Mouse (Mus musculus): ENCODE measurements around the gene Abca4.
A peak's percentile ranks its signal among the peaks of the same experiment; 100 is the strongest.

Abca4 gene

GRCm38 (mm10) chr3:122043799-122044547, at the start of gene Abca4:
Abca4 (plus strand) TSS chr3:122044443.
- DNase-seq = peak; percentile 78

DNA sequence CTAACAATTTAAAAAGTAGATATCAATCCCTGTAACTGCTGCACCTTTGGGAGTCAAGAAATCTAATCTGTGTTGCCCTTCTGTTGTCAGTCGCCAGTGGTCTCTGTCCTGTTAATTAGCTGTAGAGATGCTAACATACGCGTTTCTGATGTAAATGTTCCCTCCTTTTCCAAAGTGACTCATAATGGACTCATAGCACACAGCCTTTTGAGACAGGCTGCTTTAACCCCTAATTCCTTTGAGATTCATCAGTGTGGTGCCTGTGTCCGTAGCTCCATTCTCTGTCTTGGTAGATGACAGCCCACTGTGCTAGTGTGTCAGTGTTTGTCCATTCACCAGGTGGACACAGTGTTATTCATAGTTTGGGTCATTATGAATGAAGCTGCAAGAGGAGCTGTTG, 49.1 kb upstream of the Abca4 start:
- DNase-seq = no peak

DNA sequence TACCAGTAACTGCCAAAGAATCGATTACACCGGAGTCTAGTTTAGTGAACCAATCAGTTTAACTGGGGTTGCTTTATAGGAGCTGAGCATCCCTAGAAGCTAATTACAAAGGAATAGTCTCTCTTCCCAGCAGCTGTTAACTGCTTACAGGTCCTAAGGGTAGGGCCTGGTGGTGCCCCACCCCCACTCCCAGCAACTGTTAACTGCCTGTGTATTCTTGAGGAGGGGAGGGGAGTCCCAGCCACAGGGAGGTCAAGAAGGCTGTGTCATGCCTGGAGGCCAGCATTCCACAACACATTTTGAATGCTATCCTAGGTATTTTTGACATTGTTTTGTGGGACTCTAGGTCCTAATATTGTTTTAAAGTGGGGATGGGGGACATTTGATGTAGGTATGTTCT, 44.3 kb upstream of the Abca4 start:
- no peak for DNase-seq

GRCm38 (mm10) chr3:122001568-122001967, 42.7 kb upstream of the Abca4 start:
- DNase-seq = no peak

- DNase-seq = no peak
These were observed 34.4 kb upstream of the Abca4 start for GRCm38 (mm10) chr3:122009818-122010217.

DNA sequence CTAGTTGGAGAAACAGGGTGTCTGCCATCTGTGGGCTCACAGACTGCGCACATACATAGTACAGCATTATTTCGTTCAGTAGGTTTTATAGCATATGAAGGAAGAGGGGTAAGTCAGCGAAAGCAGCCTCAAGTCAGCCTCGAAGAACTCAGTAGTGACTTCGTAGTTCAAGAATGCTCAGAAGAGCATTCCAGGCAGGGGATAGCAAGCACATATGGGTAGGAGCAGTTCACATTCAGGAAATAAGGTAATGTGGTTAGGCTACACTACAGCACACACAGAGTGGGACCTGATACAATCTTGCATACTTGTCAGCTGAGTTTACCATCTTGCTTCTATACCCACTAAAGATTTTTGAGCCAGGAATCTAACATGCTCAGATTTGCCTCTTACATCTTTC, 34.0 kb upstream of the Abca4 start:
- no peak for DNase-seq

GRCm38 (mm10) chr3:122012464-122012863, 31.8 kb upstream of the Abca4 start:
- DNase-seq = no peak

- no peak for DNase-seq
These were observed 25.8 kb upstream of the Abca4 start for GRCm38 (mm10) chr3:122018421-122018820.

- no peak for DNase-seq
These were observed 25.1 kb upstream of the Abca4 start for GRCm38 (mm10) chr3:122019159-122019558.

DNA sequence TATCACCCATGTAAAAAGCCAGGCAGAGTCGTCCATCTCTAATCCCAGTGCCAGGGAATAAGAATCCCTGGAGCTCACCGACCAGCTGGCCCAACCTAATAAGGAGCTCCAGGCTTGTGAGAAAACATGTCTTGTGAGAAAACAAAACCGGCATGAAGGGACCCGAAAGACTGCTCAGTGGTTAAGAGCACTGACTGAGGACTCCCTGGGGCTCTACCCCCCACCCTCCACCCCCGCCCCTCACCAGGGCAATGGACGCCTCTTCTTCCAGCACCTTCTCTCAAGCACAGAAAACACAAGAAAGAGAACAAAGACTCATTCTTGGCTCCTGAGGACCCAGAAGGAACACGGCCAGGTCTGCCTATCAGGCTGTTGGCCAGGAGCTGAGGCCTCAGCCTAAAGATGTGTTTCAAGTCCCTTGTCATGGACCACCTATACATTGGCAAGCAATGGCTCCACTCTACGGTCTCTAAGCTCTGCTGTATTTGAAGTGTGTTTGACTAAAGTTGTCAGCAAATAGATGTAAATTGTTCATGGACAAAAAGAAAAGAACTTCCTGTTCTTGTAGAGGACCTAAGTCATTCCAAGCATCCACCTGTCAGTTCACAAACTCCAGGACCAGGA, 23.1 kb upstream of the Abca4 start:
- DNase-seq = no peak

DNA sequence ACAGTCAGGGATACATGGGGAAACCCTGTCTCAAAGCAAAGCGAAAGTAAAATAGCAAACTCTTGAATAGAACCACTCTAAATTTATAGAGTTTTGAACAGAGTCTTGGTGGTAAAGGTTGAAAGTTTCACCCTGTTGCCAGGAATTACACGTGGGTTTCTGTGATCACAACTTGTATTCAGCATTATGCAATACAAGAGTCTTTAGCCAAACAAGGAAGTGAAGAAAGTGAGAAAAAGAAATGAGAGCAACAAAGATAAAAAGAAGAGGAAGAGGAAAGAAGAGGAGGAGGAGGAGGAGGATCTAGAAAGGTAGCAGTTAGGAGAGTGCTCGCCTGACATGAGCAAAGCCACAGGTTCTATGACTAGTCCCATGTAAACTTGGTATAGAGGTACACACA, 21.9 kb upstream of the Abca4 start:
- no peak for DNase-seq

DNA sequence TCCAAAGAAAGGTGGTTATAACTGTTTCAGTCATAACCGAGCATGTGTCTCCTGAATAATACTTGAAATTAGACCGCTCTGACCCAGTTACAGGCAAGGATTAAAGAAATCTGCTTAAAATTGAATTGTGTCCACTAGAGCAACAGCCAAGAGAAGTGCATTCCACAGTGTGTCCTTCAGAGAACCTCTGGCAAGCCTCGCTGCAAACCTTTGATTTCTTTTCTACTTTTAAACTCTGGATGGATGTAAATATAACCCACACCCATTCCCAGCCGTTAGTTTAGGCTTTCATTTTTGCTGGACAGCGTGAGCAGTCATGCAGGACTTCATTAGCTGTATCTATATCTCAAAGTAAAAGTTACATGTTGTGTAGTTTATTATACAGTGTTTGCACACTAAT, 17.6 kb upstream of the Abca4 start:
- no peak for DNase-seq

DNA sequence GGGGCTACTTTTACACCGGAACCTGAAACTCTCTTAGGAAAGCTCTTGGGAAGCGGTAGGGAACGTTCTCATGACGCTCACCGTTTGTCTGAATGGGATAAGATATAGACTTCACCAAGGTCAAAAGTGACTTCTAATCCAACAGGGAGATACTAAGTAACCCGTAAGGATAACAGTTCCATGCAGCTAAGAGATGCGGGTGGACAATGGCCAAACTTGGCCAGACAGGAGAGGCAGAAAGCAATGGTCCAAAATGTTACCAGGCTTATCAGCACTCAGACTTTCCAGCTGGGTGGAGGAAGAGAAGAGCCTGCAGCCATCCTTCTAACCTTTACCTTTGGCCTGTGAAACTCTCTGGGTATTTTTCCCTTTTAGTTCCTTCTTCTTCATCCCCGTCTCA, 16.5 kb upstream of the Abca4 start:
- DNase-seq = no peak

DNA sequence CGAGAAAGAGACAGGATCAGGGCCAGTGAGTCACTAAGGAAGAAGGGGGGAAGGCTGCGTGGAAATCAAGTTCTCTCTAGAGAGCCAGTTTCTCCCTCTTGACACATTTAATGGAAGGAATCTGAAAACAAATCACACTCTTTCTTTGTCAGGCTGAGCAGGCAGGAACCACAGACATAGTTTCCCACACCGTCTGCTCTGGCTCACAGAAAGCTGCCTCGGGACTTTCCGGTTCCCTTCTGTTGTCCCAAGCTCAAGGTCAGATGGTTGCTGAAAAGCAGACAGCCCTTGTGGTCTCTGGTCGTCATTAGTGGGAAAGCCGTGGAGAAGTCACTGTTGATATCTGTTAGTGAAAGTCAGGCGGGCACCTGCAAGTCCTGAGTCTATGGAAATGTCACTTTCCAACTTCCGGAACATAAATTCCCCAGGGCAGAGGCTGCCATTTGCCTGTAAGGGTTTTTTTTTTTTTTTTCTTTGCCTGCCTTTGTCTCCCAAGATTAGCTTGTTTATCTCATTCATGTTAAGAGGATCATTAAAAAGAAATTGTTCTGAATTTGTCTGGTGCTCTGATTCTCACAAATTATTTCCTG, 10.9 kb upstream of the Abca4 start:
- no peak for DNase-seq

GRCm38 (mm10) chr3:122034240-122034639, 10.0 kb upstream of the Abca4 start:
- no peak for DNase-seq

- no peak for DNase-seq
These were observed 9.2 kb upstream of the Abca4 start for GRCm38 (mm10) chr3:122035092-122035491.

GRCm38 (mm10) chr3:122040522-122040921, 3.7 kb upstream of the Abca4 start:
- DNase-seq = no peak

DNA sequence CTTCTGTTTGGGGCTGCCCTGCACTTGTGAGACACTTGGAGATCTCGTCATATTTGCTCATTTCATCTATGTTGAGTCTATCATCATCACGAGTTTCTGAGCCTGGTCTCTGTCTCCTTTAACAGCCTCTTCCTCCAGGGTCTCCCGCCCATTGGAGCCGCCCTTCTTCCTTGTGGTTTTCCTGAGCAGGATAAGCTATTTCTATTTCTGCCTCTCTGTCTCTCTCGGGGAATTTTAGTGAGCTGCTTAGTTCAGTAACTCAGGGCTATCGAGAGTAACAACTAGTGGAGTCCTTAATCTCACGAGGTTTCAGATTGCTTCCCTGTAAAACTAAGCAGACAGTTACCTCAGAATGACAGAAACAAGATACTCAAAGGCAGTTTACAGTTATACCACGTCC, 1.1 kb upstream of the Abca4 start:
- DNase-seq = no peak

DNA sequence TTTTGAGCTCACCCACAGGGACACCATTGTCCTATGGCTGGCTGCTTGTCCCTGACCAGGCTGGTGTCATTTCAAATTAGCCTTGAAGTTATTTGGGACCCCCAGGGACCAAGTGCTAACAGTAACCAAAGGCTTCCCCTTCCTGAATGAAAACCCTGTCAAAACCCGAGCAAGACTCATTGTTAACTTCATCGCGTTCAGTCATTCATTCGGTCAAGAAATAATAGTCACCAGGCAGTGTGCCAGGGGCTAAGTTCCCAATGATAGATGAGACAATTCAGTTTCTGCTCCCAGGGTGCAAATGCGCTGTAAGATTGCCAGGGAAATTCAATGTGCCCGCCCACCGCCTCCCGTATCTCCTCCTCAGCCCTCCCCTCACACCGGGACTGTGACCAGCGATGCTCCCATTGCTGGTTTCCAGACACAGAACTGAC, 2.0 kb downstream of the Abca4 start:
- DNase-seq = peak; percentile 83

DNA sequence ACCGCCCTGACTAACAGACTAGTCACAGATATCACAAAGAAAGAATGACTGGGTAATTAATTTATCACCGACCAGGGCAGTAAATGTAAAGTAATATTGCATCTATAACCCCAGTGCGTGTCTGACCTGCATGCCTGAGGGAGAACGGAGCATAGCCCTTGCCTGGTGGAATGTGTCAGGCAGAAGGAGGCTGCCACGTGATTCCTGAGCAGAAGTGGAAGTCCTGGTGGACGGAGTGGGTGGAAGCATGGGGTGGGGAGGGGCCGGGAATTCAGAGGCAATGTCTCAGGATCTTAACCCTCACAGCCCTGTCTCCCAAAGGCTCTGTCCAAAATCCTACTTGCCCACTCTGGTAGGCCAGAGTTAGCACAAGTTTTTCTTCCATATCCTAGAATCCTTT, 3.2 kb downstream of the Abca4 start:
- no peak for DNase-seq

- peak; percentile 46 for DNase-seq
These were observed 3.9 kb downstream of the Abca4 start for GRCm38 (mm10) chr3:122047921-122048861.

- DNase-seq = no peak
These were observed 4.9 kb downstream of the Abca4 start for GRCm38 (mm10) chr3:122049158-122049557.
